Mouse (Mus musculus): ENCODE data around the gene Epc2. TPM values are rescaled to one million over a fixed set of nuclear protein-coding genes. Genes with fewer than 3 reads are reported as not detected.

The Epc2 gene
- 65.6 TPM for total RNA-seq (2023)

GRCm38 (mm10) chr2:49450931-49451636, at the start of gene Epc2:
Gene Epc2 (plus strand): TSS chr2:49451486.

Other genes starting within 250 kb of the Epc2 start
- 1.7 TPM for gene Kif5c, start 167.8 kb downstream of the Epc2 start, total RNA-seq (2023)